Mouse (Mus musculus): ENCODE measurements around the gene Elf1. TPM values are rescaled to one million over a fixed set of nuclear protein-coding genes. Genes with fewer than 3 reads are reported as not detected.
A peak's percentile ranks its signal among the peaks of the same experiment; 100 is the strongest.

Gene Elf1
- polyA plus RNA-seq, 2 experiments, result 15.3 to 15.8 TPM

GRCm38 (mm10) chr14:79549343-79549742 is 68.3 kb downstream of the Elf1 start:
- TF ChIP-seq POLR2A (IDR thresholded peaks at IDR 0.05; ENCODE audit: borderline replicate concordance, extremely low read depth, insufficient read depth, insufficient read length), result no peak
- 58% methylated on average over 7 of the region's 7 CpGs for WGBS
- Histone ChIP-seq H3K27me3 (ENCODE audit: control insufficient read depth, insufficient read depth, low read length) (no peaks in the 10 kb centered on the region), H3K27ac (replicated peaks; ENCODE audit: low read depth, low read length) (no peak overlapping the region), H3K9me3 (ENCODE audit: control insufficient read depth, low read length) (no peaks in the 10 kb centered on the region), H3K4me1 (ENCODE audit: control insufficient read depth, insufficient read depth, low read length) (no peaks in the 10 kb centered on the region), H3K4me2 (replicated peaks; ENCODE audit: low read depth, low read length, severe bottlenecking) (no peak overlapping the region), H3K4me3 (replicated peaks; ENCODE audit: low read length) (no peak overlapping the region), H3K36me3 (ENCODE audit: control insufficient read depth, insufficient read depth, low read length) (no peaks in the 10 kb centered on the region), H3K9ac (ENCODE audit: low read depth, low read length, severe bottlenecking) (no peak overlapping the region)
- ATAC-seq (ENCODE audit: low FRiP score, low read depth) (no peak), DNase-seq (ENCODE audit: low spot score) (peak; percentile 72)

- no peaks in the 10 kb centered on the region for H3K9me3 ChIP-seq (ENCODE audit: control insufficient read depth, low read length)
- no peaks in the 10 kb centered on the region for H3K27me3 ChIP-seq (ENCODE audit: control insufficient read depth, insufficient read depth, low read length)
- H3K9ac ChIP-seq (ENCODE audit: low read depth, low read length, severe bottlenecking), result no peak overlapping the region
- no peak overlapping the region for H3K27ac ChIP-seq (replicated peaks; ENCODE audit: low read depth, low read length)
- H3K4me1 ChIP-seq (ENCODE audit: control insufficient read depth, insufficient read depth, low read length), result no peaks in the 10 kb centered on the region
- DNase-seq (ENCODE audit: low spot score) (no peak), ATAC-seq (ENCODE audit: low FRiP score, low read depth) (no peak)
- H3K4me3 ChIP-seq (replicated peaks; ENCODE audit: low read length), result no peak overlapping the region
- no peak overlapping the region for H3K4me2 ChIP-seq (replicated peaks; ENCODE audit: low read depth, low read length, severe bottlenecking)
- no peak for TF ChIP-seq POLR2A (IDR thresholded peaks at IDR 0.05; ENCODE audit: borderline replicate concordance, extremely low read depth, insufficient read depth, insufficient read length)
- H3K36me3 ChIP-seq (ENCODE audit: control insufficient read depth, insufficient read depth, low read length), result no peaks in the 10 kb centered on the region
- 68% methylated on average over 2 of the region's 2 CpGs for WGBS
Observed at GRCm38 (mm10) chr14:79551929-79552328, 70.9 kb downstream of the Elf1 start.

GRCm38 (mm10) chr14:79552854-79553253 is 71.9 kb downstream of the Elf1 start:
- 91% methylated on average over 1 of the region's 1 CpGs for WGBS
- no peak overlapping the region for H3K4me2 ChIP-seq (replicated peaks; ENCODE audit: low read depth, low read length, severe bottlenecking)
- no peaks in the 10 kb centered on the region for H3K4me1 ChIP-seq (ENCODE audit: control insufficient read depth, insufficient read depth, low read length)
- no peaks in the 10 kb centered on the region for H3K27me3 ChIP-seq (ENCODE audit: control insufficient read depth, insufficient read depth, low read length)
- TF ChIP-seq POLR2A (IDR thresholded peaks at IDR 0.05; ENCODE audit: borderline replicate concordance, extremely low read depth, insufficient read depth, insufficient read length), result no peak
- DNase-seq (ENCODE audit: low spot score), result no peak
- H3K36me3 ChIP-seq (ENCODE audit: control insufficient read depth, insufficient read depth, low read length), result no peaks in the 10 kb centered on the region
- no peak for ATAC-seq (ENCODE audit: low FRiP score, low read depth)
- H3K27ac ChIP-seq (replicated peaks; ENCODE audit: low read depth, low read length), result no peak overlapping the region
- no peak overlapping the region for H3K4me3 ChIP-seq (replicated peaks; ENCODE audit: low read length)
- H3K9me3 ChIP-seq (ENCODE audit: control insufficient read depth, low read length), result no peaks in the 10 kb centered on the region
- no peak overlapping the region for H3K9ac ChIP-seq (ENCODE audit: low read depth, low read length, severe bottlenecking)

- no peak for ATAC-seq (ENCODE audit: low FRiP score, low read depth)
- no peak for TF ChIP-seq POLR2A (IDR thresholded peaks at IDR 0.05; ENCODE audit: borderline replicate concordance, extremely low read depth, insufficient read depth, insufficient read length)
- DNase-seq (ENCODE audit: low spot score), result no peak
- no peaks in the 10 kb centered on the region for H3K9me3 ChIP-seq (ENCODE audit: control insufficient read depth, low read length)
- H3K4me1 ChIP-seq (ENCODE audit: control insufficient read depth, insufficient read depth, low read length), result no peaks in the 10 kb centered on the region
- H3K9ac ChIP-seq (ENCODE audit: low read depth, low read length, severe bottlenecking), result no peak overlapping the region
- no peak overlapping the region for H3K4me3 ChIP-seq (replicated peaks; ENCODE audit: low read length)
- no peak overlapping the region for H3K27ac ChIP-seq (replicated peaks; ENCODE audit: low read depth, low read length)
- H3K36me3 ChIP-seq (ENCODE audit: control insufficient read depth, insufficient read depth, low read length), result peaks cover 6% of the 10 kb centered on the region; the same call in 1 of the 2 replicates
- H3K27me3 ChIP-seq (ENCODE audit: control insufficient read depth, insufficient read depth, low read length), result no peaks in the 10 kb centered on the region
- WGBS, result 89% methylated on average over 1 of the region's 1 CpGs
- no peak overlapping the region for H3K4me2 ChIP-seq (replicated peaks; ENCODE audit: low read depth, low read length, severe bottlenecking)
Observed at GRCm38 (mm10) chr14:79557796-79558195, 76.8 kb downstream of the Elf1 start.

GRCm38 (mm10) chr14:79562745-79563144 is 81.8 kb downstream of the Elf1 start:
- Histone ChIP-seq H3K4me3 (replicated peaks; ENCODE audit: low read length) (no peak overlapping the region), H3K27me3 (ENCODE audit: control insufficient read depth, insufficient read depth, low read length) (no peaks in the 10 kb centered on the region), H3K4me1 (ENCODE audit: control insufficient read depth, insufficient read depth, low read length) (no peaks in the 10 kb centered on the region), H3K9me3 (ENCODE audit: control insufficient read depth, low read length) (no peaks in the 10 kb centered on the region), H3K4me2 (replicated peaks; ENCODE audit: low read depth, low read length, severe bottlenecking) (no peak overlapping the region), H3K27ac (replicated peaks; ENCODE audit: low read depth, low read length) (no peak overlapping the region), H3K9ac (ENCODE audit: low read depth, low read length, severe bottlenecking) (no peak overlapping the region), H3K36me3 (ENCODE audit: control insufficient read depth, insufficient read depth, low read length) (peaks cover 17% of the 10 kb centered on the region; the same call in 1 of the 2 replicates)
- 22% methylated on average over 5 of the region's 5 CpGs for WGBS
- DNase-seq (ENCODE audit: low spot score) (peak; percentile 67), ATAC-seq (ENCODE audit: low FRiP score, low read depth) (no peak)
- TF ChIP-seq POLR2A (IDR thresholded peaks at IDR 0.05; ENCODE audit: borderline replicate concordance, extremely low read depth, insufficient read depth, insufficient read length), result no peak

- no peak overlapping the region for H3K4me3 ChIP-seq (replicated peaks; ENCODE audit: low read length)
- no peak for DNase-seq (ENCODE audit: low spot score)
- no peak for ATAC-seq (ENCODE audit: low FRiP score, low read depth)
- no peaks in the 10 kb centered on the region for H3K27me3 ChIP-seq (ENCODE audit: control insufficient read depth, insufficient read depth, low read length)
- no peak overlapping the region for H3K27ac ChIP-seq (replicated peaks; ENCODE audit: low read depth, low read length)
- 65% methylated on average over 6 of the region's 6 CpGs for WGBS
- H3K9ac ChIP-seq (ENCODE audit: low read depth, low read length, severe bottlenecking), result no peak overlapping the region
- no peaks in the 10 kb centered on the region for H3K9me3 ChIP-seq (ENCODE audit: control insufficient read depth, low read length)
- no peak for TF ChIP-seq POLR2A (IDR thresholded peaks at IDR 0.05; ENCODE audit: borderline replicate concordance, extremely low read depth, insufficient read depth, insufficient read length)
- no peak overlapping the region for H3K4me2 ChIP-seq (replicated peaks; ENCODE audit: low read depth, low read length, severe bottlenecking)
- no peaks in the 10 kb centered on the region for H3K4me1 ChIP-seq (ENCODE audit: control insufficient read depth, insufficient read depth, low read length)
- peaks cover 26% of the 10 kb centered on the region; the same call in 1 of the 2 replicates for H3K36me3 ChIP-seq (ENCODE audit: control insufficient read depth, insufficient read depth, low read length)
Observed at GRCm38 (mm10) chr14:79564784-79565183, 83.8 kb downstream of the Elf1 start.
